Mouse (Mus musculus) inflammation-experienced regulatory T-cells, adult 16 weeks (primary cell): ENCODE data around the gene Kmo. TPM values are rescaled to one million over a fixed set of nuclear protein-coding genes. Genes with fewer than 3 reads are reported as not detected.

Experiments used
- polyA plus RNA-seq: library from polyadenylated mRNA; unstranded; fragments of 100-300 nt; shearing (Covaris generic); gene quantifications from one replicate; pipeline ENCODE4 v1.2.1, GENCODE M21; 2017

Kmo gene
- polyA plus RNA-seq: 0.62 TPM

GRCm38 (mm10) chr1:175619814-175620431 is at the start of gene Kmo:
Gene Kmo, plus strand, starts transcription at chr1:175620381.

GRCm38 (mm10) chr1:175625257-175625879 is 5.2 kb downstream of the Kmo start, which contains the start of gene Fh1:
Gene Fh1, minus strand, starts transcription at chr1:175625635.

GRCm38 (mm10) chr1:175692246-175692996 is 72.2 kb downstream of the Kmo start, which contains the start of the genes Opn3 and Chml:
Gene Opn3, minus strand, starts transcription at chr1:175692776.
Gene Chml, minus strand, starts transcription at chr1:175692901.

GRCm38 (mm10) chr1:175698293-175698692 is 78.1 kb downstream of the Kmo start, which contains the start of gene Wdr64:
Gene Wdr64, plus strand, starts transcription at chr1:175698593.

Other genes starting within 250 kb of the Kmo start
- gene Rgs7, start 127.9 kb upstream of the Kmo start, polyA plus RNA-seq: not detected
- 75.5 TPM for gene Fh1, start 5.3 kb downstream of the Kmo start, polyA plus RNA-seq
- not detected for gene Opn3, start 72.4 kb downstream of the Kmo start, polyA plus RNA-seq
- gene Chml, start 72.5 kb downstream of the Kmo start, polyA plus RNA-seq: 0.38 TPM
- gene Wdr64, start 78.2 kb downstream of the Kmo start, polyA plus RNA-seq: not detected